Mouse (Mus musculus) cerebellum, postnatal 10 days (tissue): ENCODE measurements at regions not wholly inside any gene's neighbourhood (a gene's known extent, or its start where the extent isn't known, plus 50 kb on each side); places are given as distances from the start of the nearest gene placed in this dataset.
A peak's percentile ranks its signal among the peaks of the same experiment; 100 is the strongest.

ENCODE experiments used
- DNase-seq, 2 experiments: peaks; one replicate each; pipeline ENCODE4 v3.0.0; 2021; ENCODE audit warnings: mixed read lengths in 2 of 2

- DNase-seq: no peak
These were observed 305.9 kb downstream of the Brinp1 start for GRCm38 (mm10) chr4:68648311-68648710.

GRCm38 (mm10) chr4:68633299-68633698 is 320.9 kb downstream of the Brinp1 start:
- no peak for DNase-seq

DNA sequence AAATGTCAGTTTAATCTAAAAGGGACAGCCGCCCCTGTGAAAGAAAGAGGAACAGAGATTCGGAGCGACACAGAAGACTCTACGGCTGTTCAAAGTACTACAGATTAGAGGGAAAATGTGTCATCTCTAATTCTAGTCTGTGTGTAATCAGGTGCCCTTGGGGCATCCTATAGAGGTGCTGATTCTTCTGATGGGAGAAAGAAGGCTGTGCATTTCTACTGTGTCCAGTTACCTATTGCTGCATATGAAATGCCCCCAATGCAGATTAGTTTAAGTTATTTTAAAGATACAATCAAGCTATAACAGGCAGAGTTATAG is 330.2 kb downstream of the Brinp1 start:
- DNase-seq: no peak

DNA sequence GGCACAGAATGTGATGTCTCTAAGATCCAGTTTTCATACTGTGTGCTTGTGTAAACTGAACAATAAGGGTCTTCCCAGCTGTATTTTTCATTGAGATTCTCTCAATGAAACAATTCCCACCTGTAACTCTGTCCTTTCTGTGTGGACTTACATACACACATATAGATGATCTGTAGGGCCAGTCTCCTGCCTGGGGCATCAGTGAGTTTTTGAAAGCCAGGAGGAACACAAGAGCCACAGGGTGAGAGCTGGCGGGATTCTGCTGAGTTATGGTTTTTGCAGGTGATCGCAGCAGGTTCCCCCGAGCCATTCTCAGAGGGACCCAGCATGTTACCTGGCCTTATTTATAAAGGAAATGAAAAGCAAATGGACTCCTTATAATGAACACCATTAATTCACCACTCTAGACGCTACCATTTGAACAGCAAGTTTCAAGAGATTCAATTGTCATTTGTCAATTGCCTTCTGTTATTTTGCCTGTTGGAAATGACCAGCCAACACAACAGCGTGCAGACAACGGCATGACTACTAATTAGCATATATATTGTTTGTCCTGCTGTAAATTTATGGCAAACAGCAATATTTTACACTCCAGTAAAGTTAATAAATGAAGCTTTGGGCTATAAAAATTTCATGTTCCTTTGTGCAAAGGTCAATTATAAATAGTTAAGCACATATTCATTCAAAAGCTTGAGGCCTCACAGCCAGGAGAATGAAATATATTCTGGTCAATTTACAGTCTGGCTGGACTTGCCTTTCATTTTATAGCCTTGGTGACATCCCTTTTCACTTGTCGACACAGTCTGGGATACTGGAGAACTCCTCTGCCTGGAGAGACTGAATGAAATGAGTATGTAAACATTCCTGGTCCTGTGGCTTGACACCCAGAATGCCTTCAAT is 330.8 kb downstream of the Brinp1 start:
- DNase-seq: no peak

- DNase-seq: no peak
These were observed 333.6 kb downstream of the Brinp1 start for GRCm38 (mm10) chr4:68620585-68620984.

- no peak for DNase-seq
These were observed 338.3 kb downstream of the Brinp1 start for GRCm38 (mm10) chr4:68615706-68616397.

- no peak for DNase-seq
These were observed 341.8 kb downstream of the Brinp1 start for GRCm38 (mm10) chr4:68612263-68613012.

GRCm38 (mm10) chr4:68595256-68595655 is 358.9 kb downstream of the Brinp1 start:
- no peak for DNase-seq

GRCm38 (mm10) chr4:68575375-68575774 is 378.8 kb downstream of the Brinp1 start:
- peak in 1 of 2 experiments; percentile 13 for DNase-seq

GRCm38 (mm10) chr4:68574610-68575167 is 379.5 kb downstream of the Brinp1 start:
- peak; percentile 88 to 89 for DNase-seq

DNA sequence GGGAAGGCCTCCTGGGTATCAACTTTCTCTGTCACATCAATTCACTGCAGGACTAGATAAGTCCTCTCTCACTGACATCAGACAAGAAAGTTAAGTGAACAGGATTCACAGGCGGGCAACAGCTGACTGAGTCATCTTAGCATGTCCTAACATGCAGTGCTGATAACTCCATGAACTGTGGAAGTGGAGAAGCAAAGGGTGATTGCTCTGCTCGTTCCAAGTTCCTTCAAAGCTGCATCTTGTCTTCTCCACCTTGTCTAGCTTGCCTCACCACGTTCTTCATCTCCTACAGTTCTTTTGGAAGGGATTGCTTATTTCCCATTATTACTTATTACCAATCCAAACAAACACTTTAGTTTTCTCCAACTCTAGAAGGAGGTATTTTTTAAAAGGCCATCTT is 380.9 kb downstream of the Brinp1 start:
- DNase-seq: no peak

- DNase-seq: no peak
These were observed 381.7 kb downstream of the Brinp1 start for GRCm38 (mm10) chr4:68572521-68572920.

GRCm38 (mm10) chr4:68536254-68536653 is 417.9 kb downstream of the Brinp1 start:
- DNase-seq: no peak

- no peak for DNase-seq
These were observed 418.4 kb downstream of the Brinp1 start for GRCm38 (mm10) chr4:68535815-68536214.

- no peak for DNase-seq
These were observed 422.1 kb downstream of the Brinp1 start for GRCm38 (mm10) chr4:68532056-68532455.

GRCm38 (mm10) chr4:68487993-68488392 is 466.2 kb downstream of the Brinp1 start:
- peak; percentile 67 to 76 for DNase-seq

DNA sequence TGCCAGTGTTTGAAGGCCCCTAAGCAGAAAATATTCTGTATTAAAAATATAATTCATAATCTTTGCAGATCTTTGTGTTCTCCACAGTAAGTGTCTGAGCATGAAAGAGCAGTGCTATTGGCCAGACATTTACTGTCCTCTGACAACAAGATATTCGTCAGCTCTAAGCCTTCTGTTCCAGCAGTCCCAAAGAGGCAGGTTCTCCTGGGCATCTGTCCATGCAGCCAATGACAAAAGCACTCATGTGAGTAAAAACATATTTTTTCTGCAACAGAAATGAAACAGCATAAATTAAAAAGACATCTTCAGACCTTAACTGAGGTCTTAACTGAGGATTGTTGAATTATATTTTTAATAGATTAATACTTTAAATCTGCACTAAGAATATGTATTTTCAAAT is 467.3 kb downstream of the Brinp1 start:
- peak; percentile 68 to 73 for DNase-seq

DNA sequence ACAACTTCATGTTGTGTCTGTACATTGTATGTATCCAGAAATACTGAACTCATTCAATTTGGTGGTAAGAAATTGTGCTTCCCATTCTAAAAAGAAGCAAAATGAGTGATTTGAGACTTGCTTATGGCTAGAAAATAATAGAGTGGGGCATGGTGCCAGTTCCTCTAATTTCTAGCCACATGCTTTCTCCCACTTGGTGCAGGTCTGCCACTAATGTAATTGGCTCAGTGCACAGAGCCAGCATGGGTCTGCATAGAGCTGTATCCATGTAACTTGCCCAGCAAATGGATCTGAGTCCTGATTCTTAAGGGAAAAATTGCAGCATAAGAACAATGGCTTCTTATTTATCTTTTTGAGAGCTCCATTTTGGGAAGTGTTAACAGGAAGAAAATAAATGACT is 492.4 kb downstream of the Brinp1 start:
- peak; percentile 87 to 91 for DNase-seq

DNA sequence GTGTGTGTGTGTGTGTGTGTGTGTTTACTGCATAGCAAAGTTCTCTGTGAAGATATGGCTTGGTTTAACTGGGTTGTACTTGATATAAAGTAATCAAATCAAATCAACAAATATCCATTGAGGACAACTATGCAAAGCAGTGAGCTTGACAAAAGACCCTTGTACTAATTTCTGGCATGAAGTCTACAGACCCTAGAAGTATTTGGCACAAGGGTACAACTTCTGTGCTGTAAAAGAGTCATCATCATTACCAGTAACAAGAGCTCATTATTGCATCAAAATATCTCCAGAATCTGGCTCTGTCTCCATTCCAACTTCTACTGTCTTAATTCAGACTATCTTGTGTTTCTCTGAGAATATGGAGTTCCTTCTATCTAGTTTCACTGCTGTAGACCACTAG is 538.2 kb downstream of the Brinp1 start:
- no peak for DNase-seq

- DNase-seq: no peak
These were observed 543.4 kb downstream of the Brinp1 start for GRCm38 (mm10) chr4:68410785-68411184.

DNA sequence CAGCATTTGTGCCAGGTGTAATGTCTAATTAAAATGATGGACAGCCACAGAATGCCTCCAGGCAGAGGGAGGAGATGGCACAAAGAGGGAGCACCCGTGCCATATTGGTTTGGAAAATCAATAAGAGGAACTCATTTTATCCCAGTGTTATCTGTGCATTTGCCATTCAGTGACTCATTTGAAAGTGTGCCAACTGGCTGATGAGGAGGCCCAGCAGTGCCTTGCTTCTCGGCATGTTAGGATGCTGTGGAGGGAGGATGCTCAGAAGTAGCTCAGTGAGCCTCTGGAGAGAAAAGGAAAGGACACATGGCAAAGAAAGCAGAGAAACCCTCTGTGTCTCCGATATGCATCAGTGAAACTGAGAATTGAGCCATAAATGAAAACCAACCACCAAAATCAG is 549.8 kb downstream of the Brinp1 start:
- peak; percentile 60 to 68 for DNase-seq

GRCm38 (mm10) chr4:68387097-68387496 is 567.1 kb downstream of the Brinp1 start:
- no peak for DNase-seq

DNA sequence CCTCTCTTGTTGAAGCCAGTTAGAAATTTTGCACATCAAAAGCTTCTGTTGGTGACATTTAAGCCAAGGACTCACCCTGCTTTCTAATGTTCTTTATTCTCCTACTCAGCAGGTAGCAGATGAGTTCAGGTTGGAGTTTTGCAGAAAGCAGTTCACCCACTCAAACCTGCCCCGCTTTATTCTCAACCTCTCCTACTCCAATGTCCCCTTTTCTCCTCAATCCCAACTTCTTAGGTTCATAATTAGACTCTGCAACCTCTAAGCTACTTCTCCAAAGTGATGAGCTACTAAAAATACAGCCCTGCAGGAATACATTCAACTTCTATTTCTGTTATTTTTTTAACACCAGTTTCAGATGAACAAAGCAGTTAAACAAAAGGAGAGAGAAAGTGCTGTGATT is 572.2 kb downstream of the Brinp1 start:
- no peak for DNase-seq
